Mouse (Mus musculus) cerebellum, adult 9-11 months (tissue): ENCODE data around the gene Ptma.
"Not testable (repeated sequence)": the region's sequence is repeated elsewhere in the genome, so short reads cannot be mapped to it uniquely, and the experiment has no call there.

Experiments
- DNase-seq: peaks from one replicate; pipeline ENCODE4 v3.0.0; 2022

Gene Ptma

DNA sequence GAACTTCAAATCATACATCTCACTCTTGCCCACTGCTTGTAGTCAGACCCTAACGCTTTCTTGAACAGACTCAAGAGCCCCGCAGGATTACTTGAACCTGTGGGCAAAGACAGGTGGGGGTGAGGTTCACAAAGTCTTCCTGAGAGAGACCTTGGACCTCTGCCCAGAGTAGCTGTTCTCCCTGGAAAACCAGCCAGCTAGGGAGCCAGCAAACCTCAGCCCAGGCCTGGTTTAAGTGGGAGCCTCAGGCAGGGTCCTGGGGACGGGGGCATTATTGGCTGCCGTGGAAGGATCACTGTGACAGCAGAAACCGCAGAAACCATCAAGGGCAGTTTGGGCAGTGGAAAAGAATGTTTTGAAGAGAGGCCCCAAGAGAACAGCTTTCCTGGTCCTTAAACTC, 29.2 kb upstream of the Ptma start:
- DNase-seq, result peak; percentile 30

DNA sequence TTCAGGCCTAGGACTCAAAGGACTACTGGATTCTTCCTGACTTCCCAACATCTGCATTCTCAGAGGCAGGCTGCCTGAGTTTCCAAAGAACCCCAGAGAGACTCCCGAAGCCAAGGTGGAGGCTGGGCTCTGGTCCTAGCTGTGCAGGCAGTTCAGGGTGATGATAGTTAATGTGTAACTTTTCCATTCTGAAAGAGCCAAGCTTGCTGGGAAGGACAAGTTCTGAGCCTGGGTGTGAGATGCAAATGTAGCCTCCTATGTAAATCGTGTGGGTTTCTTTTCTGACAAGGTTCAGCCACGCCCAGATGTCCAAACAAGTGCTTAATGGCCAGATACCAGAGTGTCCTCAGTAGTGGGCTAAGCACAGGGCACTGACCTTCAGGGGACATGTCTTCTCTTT, 28.5 kb upstream of the Ptma start:
- DNase-seq, result no peak

DNA sequence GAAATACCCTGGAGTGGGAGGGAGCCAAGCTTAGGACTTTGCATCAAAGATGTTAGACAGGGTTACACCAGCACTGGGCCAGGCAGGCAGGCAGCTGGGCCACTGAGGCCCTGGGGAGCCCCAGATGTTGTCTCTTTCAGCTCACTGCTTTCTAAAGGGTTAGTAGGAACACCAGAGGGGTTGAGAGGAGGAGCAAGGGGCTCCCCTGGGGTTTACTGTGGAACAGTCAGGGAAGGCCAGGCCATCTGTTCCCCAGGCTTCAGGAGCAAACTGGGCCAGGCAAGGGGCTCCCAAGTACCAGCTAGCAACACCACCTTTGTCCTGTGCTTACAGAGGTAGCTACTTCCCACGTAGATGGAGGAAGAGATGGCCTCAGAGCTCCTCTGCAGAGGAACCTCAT, 27.9 kb upstream of the Ptma start:
- peak; percentile 41 for DNase-seq

GRCm38 (mm10) chr1:86499903-86500302, 26.6 kb upstream of the Ptma start:
- DNase-seq, result peak; percentile 61

DNA sequence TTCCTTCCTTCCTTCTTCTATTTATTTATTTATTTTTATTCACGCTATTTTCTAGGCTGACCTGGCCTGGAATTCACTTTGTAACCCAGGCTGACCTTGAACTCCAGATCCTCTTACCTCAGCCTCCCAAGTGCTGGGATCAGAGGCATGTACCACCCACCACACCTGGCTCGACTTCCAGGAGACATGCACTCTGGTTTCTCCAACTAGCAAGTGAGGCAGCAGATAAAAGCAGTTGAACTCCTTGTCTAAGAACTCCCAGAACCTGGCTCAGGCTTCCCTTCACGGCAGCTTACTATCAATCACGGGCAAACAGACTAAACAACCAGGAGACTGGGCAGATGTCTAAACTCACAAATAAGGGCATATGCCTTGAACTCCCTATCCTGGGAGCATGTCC, 25.8 kb upstream of the Ptma start:
- no peak for DNase-seq

DNA sequence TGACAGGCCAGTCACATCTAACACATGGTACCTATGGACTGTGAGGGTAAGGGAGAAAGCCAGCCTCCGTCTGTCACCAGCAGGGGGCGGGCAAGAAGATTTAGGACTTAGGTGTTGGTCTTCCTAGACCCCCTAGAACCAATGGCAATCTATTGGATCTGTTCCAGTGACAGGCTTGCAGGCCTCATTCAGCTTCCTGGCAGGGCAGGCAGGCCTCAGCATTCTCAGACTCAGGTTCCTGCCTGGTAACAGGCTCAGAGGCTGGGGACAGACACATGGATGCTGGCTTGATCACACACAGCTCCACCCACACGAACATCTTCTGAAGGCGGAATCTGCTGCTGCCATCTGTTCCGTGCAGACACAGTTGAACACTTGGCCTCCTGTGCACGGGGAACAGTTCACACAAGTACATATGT, 25.4 kb upstream of the Ptma start:
- peak; percentile 80 for DNase-seq

GRCm38 (mm10) chr1:86501559-86501958, 25.0 kb upstream of the Ptma start:
- DNase-seq, result peak; percentile 93

DNA sequence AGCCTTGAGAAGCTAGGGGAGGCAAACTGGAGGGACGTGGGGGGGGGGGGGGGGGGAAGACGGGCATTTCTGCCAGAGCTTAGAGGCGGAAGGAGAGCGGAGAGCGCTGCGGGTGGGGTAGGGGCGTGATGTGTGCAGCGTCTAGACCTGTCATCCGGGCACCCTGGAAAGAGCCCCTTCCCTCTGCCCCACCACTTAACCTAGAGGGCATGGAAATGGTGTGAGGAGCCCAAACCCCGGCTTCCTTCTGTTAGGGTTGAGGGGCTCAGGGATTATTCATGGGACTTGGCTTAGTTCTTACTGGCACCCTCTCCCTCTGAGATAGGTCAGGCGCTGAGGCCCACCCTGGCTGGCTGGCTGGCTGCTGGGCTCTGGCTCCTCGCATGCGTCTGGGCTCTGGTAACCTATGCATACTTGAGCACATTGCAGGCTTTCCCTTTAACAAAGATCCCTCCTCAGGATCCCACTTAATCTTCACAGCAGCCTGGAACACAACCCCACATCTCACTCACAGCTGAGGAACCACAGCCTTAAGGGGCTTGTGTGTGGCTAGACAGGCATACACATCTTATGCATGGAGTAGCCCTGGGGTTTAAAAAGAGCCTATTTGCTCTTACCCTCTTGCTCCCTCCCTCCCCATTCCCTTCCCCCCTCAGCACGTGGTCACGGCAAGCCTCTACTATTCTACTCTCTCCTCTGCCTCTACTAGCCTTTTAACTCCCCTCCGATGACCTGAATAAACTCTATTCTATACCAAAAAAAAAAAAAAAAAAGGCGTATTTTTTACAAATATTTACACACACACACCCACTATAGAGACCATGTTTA, 24.1 kb upstream of the Ptma start:
- DNase-seq, result peak; percentile 61

GRCm38 (mm10) chr1:86503165-86503747, 23.3 kb upstream of the Ptma start:
- DNase-seq, result peak; percentile 71

DNA sequence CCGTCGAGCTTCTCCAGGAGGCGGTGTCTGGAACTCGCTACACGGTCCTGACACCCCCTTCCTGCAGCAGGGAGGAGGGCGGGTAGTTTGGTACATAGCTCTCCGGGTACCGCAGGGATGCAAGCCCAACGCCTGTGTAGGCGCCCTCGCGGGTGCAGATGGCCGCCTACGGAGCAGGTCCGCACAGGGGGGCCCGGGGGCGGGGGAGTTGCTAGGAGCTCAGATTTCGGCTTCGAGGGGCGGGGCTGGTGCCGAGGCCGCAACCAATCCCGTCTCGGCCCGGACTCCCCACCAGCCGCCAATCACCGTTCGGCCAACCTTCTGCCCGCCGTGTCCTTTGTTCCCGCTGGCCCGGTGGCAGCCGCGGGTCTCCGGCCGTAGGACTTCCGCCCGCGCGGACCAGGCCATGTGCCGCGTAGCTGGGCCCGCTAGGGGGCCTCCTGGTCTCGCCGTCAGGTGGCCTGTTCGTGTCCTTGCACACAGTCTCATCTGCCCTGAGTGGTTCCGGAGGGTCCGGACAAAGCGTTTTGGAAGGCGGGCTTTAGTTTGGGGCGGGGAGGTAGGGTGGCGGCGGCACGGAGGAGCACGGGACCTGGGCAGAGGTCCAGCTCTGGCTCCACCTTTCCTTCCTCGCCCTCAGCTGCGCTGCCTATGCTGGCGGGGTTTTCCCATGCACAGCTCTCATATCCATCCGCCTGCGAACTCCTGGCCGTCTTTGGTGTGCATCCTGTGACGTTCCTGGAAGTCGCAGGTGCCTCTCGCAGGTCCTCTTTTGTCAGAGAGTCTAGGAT, 22.4 kb upstream of the Ptma start:
- DNase-seq, result peak; percentile 96

DNA sequence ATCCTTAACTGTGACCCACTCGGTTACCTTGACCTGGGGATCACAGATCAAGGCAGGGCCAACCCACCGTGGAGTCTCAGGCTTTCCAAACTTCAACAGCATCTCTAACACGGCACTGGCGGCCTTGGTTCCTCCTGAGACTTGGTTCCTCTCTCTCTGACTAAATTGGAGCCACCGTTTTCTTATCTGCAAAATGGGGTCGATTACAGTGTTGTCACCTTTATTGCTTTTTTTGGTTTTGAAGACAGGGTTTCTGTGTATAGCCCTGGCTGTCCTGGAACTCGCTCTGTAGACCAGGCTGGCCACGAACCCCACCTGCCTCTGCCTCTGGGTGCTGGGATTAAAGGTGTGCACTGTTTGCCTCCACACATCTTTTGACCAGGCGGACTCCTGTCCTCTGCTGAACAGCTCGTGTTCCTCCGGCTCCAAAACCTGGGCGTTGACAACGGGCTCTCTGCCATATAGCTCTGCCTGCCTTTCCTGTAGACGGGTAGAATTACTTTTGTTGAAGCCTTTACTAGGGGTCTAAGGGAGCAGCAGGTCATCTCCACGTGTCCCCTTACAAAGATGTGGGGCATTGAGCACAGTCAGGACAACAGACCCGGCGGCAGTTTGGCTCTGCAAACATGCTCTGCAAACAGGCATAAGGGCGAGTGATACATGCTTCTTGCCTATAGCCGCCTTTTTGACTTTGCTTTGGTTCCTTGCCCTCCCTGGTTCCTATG, 21.7 kb upstream of the Ptma start:
- DNase-seq, result peak; percentile 57

DNA sequence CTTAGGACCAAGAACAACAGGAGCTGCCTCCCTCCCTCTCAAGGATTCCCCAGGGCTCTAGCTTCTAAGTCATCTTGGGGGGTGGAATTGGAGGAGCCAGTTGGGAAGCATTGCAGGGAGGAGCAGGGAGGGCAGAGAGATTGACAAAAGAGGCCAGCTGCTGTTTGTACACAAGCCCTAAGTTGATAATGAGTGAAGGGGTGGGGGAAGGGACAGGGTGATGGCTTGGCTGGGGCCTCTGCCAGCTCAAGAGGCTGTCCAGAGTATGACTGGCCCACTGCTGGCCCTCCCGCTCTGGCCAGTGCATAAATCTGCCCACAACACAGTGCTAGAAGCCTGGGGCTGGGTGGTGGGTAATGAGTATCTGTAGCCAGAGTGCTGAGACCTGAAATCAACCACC, 21.1 kb upstream of the Ptma start:
- DNase-seq, result peak; percentile 68

DNA sequence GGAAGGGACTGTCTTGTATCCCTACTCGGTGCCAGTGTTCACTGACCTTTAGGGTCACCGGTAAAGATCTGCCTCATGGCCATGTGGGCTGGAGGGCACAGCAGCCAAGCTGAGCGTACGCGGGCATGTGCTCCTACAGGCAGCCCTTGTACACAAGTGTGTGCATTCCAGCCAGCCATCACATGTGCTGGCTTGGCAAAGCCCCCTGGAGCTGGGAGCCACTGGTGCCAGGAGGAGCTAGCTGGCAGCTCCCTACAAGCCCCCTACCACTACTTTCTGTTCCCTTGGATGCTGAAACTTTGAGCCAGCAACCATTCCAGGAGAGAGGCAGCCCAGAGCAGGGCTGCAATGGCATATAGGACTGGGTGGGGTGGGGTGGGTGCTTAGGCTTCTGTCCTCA, 20.1 kb upstream of the Ptma start:
- DNase-seq, result no peak

DNA sequence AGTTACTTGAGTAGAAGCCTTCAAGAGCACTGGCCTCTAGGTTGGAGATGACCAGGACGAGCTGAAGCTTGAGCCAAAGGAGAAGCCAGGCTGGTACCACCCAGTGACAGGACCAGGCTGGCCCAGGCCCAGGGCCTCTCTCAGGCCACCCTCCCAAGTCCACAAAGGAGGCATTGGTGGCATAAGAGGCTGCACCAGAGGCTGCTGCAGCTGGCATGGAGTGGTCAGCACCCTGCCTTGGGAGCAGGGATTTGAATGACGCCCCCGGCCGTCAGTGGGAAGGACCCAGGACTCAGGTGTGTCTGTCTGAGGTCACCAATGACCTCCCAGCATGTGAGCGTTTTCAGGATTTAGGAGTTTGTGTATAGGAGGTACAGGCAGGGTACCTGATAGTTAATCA, 18.7 kb upstream of the Ptma start:
- DNase-seq, result peak; percentile 44

DNA sequence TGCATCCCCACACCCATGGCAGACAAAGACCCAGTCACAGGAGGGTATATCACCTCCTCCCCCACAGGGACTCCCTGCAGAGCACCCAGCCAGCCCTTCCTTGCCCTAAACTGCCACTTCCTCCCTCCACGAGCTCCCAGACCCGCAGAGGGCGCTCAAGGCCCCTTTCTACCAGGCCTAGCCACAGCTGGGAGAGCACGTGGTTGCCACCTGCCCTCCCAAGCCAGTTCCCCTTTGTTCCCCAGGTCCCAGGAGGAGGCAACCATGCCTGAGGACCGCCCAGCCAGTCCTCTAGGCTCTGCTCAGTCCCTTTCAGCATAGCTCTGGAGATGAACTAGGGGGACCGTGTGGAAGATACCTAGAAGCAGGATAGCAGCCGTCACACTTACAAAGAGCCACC, 17.1 kb upstream of the Ptma start:
- peak; percentile 66 for DNase-seq

DNA sequence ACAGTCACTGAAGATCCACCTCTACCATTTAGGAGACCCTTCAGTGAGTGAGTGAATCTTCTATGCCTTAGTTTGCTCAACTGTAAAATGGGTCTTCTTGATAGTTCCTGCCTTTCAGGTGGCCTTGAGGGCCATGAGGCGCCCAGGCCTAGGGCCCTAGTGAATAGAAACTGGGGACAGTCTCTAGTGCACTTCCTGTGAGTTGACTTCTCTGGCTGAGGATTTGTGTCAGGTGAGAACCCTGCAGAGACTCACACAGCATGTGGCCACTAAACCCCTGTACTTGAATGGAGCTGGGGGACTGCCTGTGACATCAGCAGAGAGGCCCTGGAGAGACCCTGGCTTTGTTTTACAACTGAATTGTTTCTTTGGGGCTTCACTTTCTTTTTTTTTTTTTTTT, 16.3 kb upstream of the Ptma start:
- no peak for DNase-seq

- peak; percentile 30 for DNase-seq
These were observed 15.7 kb upstream of the Ptma start for GRCm38 (mm10) chr1:86510676-86511441.

GRCm38 (mm10) chr1:86512154-86512720, 14.3 kb upstream of the Ptma start:
- DNase-seq, result no peak

- DNase-seq, result not testable (repeated sequence)
These were observed 13.5 kb upstream of the Ptma start for GRCm38 (mm10) chr1:86513031-86513430.

GRCm38 (mm10) chr1:86515715-86516410, 10.7 kb upstream of the Ptma start:
- no peak for DNase-seq

DNA sequence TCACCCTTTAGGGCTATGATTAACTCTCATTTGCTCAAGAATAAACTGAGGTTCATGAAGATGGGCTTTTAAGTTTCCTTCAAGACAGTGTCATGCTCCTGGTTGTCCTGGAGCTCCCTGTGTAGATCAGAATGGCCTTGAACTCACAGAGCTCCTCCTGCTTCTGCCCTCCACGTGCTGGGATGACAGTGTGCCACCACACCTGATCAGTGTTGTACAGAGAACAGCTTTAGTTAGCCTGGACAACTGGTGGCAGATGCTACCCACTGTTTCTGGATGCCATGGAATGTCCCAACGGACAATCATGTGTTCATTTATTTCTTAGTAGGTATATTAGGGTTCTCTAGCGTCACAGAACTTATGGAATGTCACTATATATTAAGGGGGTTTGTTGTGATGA, 9.4 kb upstream of the Ptma start:
- DNase-seq, result no peak
